Mouse (Mus musculus) cerebellum, adult 2 months (tissue): ENCODE data around the gene Tsc22d3. TPM values are rescaled to one million over a fixed set of nuclear protein-coding genes. Genes with fewer than 3 reads are reported as not detected.
A peak's percentile ranks its signal among the peaks of the same experiment; 100 is the strongest.

Source experiments
- DNase-seq, 2 experiments: peaks; one replicate each; pipeline ENCODE4 v3.0.0; 2021
- H3K27ac ChIP-seq: fragments of 200-500 bp; 2 replicates; pipeline ENCODE4 v1.5.1; 2012; ENCODE audit warnings: low read length, control low read depth, inconsistent platforms; ENCODE audit not compliant: insufficient read depth
- H3K27me3 ChIP-seq: fragments of 200-500 bp; 2 replicates; pipeline ENCODE4 v1.6.1; 2012; ENCODE audit warnings: inconsistent platforms, mild to moderate bottlenecking, low read length, moderate library complexity; ENCODE audit not compliant: control insufficient read depth, insufficient read depth
- H3K4me1 ChIP-seq: fragments of 200-500 bp; 2 replicates; pipeline ENCODE4 v1.6.1; 2011; ENCODE audit warnings: low read length; ENCODE audit not compliant: control insufficient read depth, insufficient read depth
- H3K4me3 ChIP-seq: fragments of 200-500 bp; replicated peaks from 2 replicates; pipeline ENCODE3; 2011; ENCODE audit warnings: mild to moderate bottlenecking, low read depth, low read length, control low read depth; ENCODE audit not compliant: insufficient read depth
- CTCF ChIP-seq: fragments of 200-500 bp; IDR thresholded peaks from 2 replicates; pipeline ENCODE4 v1.5.1; 2011; ENCODE audit warnings: low read depth, mild to moderate bottlenecking, control low read depth, low read length, moderate library complexity, borderline replicate concordance; ENCODE audit not compliant: insufficient read depth
- POLR2A ChIP-seq: fragments of 200-500 bp; IDR thresholded peaks from 2 replicates; pipeline ENCODE4 v1.6.1; 2011; ENCODE audit warnings: low read length, control low read depth, borderline replicate concordance; ENCODE audit not compliant: insufficient read depth
- WGBS: fragments of 180-500 bp; shearing (Covaris S2); methylation state at CpG from one replicate; pipeline ENCODE4 v1.1.7; 2018; 5-methylcytosine and 5-hydroxymethylcytosine counted together
- polyA plus RNA-seq: library from polyadenylated mRNA; depleted of rRNA; stranded (reverse); fragments of >200 nt; gene quantifications from 2 replicates; pipeline ENCODE4 v1.2.3, GENCODE M21; 2012; rRNA removed

Gene Tsc22d3
- polyA plus RNA-seq, 1 experiment, result 168 TPM

DNA sequence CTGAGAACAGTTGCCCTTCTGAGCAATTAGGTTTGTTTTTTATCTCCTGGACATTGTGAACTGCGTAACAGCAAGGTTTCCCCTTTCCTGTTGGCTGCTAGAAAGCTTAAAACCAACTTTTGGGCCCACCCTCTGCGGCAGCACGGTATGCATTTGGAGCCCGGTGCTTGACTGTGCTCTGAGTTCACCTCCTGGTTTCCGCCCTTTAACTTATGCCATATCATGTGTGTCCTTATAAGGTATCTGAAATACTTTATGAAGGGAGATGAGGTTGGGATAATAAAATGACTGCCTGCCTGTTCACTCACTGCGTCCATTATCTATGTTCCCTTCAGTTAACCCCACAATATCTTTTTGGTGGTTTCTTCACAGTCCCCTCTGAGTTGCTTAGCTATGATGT is 106.3 kb downstream of the Tsc22d3 start:
- no peak for TF ChIP-seq POLR2A
- no peak for TF ChIP-seq CTCF
- Histone ChIP-seq H3K27ac (no peak overlapping the region), H3K4me1 (no peaks in the 10 kb centered on the region), H3K4me3 (no peak overlapping the region), H3K27me3 (no peaks in the 10 kb centered on the region)
- no peak for DNase-seq
- 92% methylated on average over 6 of the region's 6 CpGs for WGBS

DNA sequence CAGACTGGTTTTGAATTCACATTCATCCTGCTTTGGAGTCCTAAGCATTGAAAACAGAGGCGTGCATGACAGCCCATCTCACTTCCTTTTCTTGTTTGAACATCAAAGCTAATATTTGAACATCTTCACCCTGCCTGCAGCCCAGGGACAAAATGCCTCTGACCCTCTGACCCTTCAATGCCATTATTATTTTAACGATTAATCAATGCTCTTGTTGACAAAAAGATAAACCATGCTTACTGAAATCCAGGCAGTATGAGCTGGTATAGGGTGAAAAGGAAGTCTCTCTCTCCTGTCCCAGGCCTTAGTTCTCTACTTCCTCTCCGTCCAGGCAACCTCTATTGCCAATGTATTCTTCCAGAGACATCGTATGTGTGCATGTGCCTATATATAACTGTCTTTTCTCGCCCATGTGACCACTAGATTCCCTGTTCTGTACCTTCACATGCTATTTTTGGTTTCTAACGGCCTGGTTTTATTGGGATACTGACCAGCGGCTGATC is 106.9 kb downstream of the Tsc22d3 start:
- WGBS, result 75% methylated on average over 7 of the region's 7 CpGs
- Histone ChIP-seq H3K27me3 (no peaks in the 10 kb centered on the region), H3K4me3 (no peak overlapping the region), H3K4me1 (no peaks in the 10 kb centered on the region), H3K27ac (no peak overlapping the region)
- no peak for TF ChIP-seq CTCF
- no peak for TF ChIP-seq POLR2A
- DNase-seq, result no peak

GRCm38 (mm10) chrX:140491884-140492571 is 108.4 kb downstream of the Tsc22d3 start:
- peak; percentile 32 to 42 for DNase-seq
- Histone ChIP-seq H3K4me3 (no peak overlapping the region), H3K4me1 (no peaks in the 10 kb centered on the region), H3K27ac (no peak overlapping the region), H3K27me3 (no peaks in the 10 kb centered on the region)
- TF ChIP-seq POLR2A (no peak), CTCF (peak; percentile 54)
- WGBS, result 47% methylated on average over 10 of the region's 10 CpGs

GRCm38 (mm10) chrX:140490203-140490602 is 110.3 kb downstream of the Tsc22d3 start:
- Histone ChIP-seq H3K27me3 (no peaks in the 10 kb centered on the region), H3K4me1 (no peaks in the 10 kb centered on the region), H3K4me3 (no peak overlapping the region), H3K27ac (no peak overlapping the region)
- WGBS, result 92% methylated on average over 3 of the region's 3 CpGs
- TF ChIP-seq CTCF, result no peak
- TF ChIP-seq POLR2A, result no peak
- DNase-seq, result no peak

Other genes starting within 250 kb of the Tsc22d3 start
- 48.9 and 52.2 TPM in 2 replicates for gene Prps1, start 144.0 kb downstream of the Tsc22d3 start, polyA plus RNA-seq
- 16.3 and 18.1 TPM in 2 replicates for gene Mid2, start 63.9 kb upstream of the Tsc22d3 start, polyA plus RNA-seq
- gene Tex13b, start 212.8 kb upstream of the Tsc22d3 start, polyA plus RNA-seq, result not detected in 2 replicates